Mouse (Mus musculus) midbrain, embryonic 16.5 days (tissue): Measurements from ENCODE around the gene Mrps27. TPM values are rescaled to one million over a fixed set of nuclear protein-coding genes. Genes with fewer than 3 reads are reported as not detected.
"Not testable (repeated sequence)": the region's sequence is repeated elsewhere in the genome, so short reads cannot be mapped to it uniquely, and the experiment has no call there.

Source experiments
- ATAC-seq: fragments of 200-750 bp; cut with Nextera tagmentation; 2 replicates; pipeline ENCODE4 v1.8.0; 2017; ENCODE audit warnings: moderate TSS enrichment
- H3K27ac ChIP-seq: fragments of 300-500 bp; sonication (generic); 2 replicates; pipeline ENCODE4 v1.5.1; 2014; ENCODE audit warnings: mild to moderate bottlenecking, low read length, mixed read lengths
- H3K27me3 ChIP-seq: fragments of 300-500 bp; sonication (generic); 2 replicates; pipeline ENCODE4 v1.6.1; 2014; ENCODE audit warnings: low read depth, low read length, mixed read lengths; ENCODE audit not compliant: control insufficient read depth, insufficient read depth
- H3K36me3 ChIP-seq: fragments of 300-500 bp; sonication (generic); 2 replicates; pipeline ENCODE4 v1.6.1; 2014; ENCODE audit warnings: mild to moderate bottlenecking, low read length, moderate library complexity, mixed read lengths; ENCODE audit not compliant: control insufficient read depth, insufficient read depth
- H3K4me1 ChIP-seq: fragments of 300-500 bp; sonication (generic); 2 replicates; pipeline ENCODE4 v1.6.1; 2014; ENCODE audit warnings: mild to moderate bottlenecking, low read length, mixed read lengths; ENCODE audit not compliant: control insufficient read depth, insufficient read depth
- H3K4me2 ChIP-seq: fragments of 300-500 bp; sonication (generic); 2 replicates; pipeline ENCODE4 v1.6.1; 2014; ENCODE audit warnings: mild to moderate bottlenecking, low read length, mixed read lengths
- H3K4me3 ChIP-seq: fragments of 300-500 bp; sonication (generic); 2 replicates; pipeline ENCODE4 v1.5.1; 2014; ENCODE audit warnings: low read depth, mild to moderate bottlenecking, low read length, moderate library complexity, mixed read lengths
- H3K9ac ChIP-seq: fragments of 300-500 bp; sonication (generic); 2 replicates; pipeline ENCODE4 v1.6.1; 2014; ENCODE audit warnings: low read depth, low read length, mixed read lengths
- H3K9me3 ChIP-seq: fragments of 300-500 bp; sonication (generic); replicated peaks from 2 replicates; pipeline ENCODE4 v1.6.1; 2014; ENCODE audit warnings: mild to moderate bottlenecking, low read length, mixed read lengths; ENCODE audit not compliant: control insufficient read depth, poor library complexity, severe bottlenecking
- WGBS: fragments of 180-500 bp; shearing (Covaris S2); extraction: QIAGEN DNeasy Blood & Tissue Kit; methylation state at CpG from one replicate; pipeline ENCODE4 v1.1.7; 2014; 5-methylcytosine and 5-hydroxymethylcytosine counted together
- polyA plus RNA-seq: library from polyadenylated mRNA; unstranded; fragments of >200 nt; fragmentation: Nextera tagmentation; extraction: Ambion mirVana; gene quantifications from 2 replicates; pipeline ENCODE4 v1.2.1, GENCODE M21; 2015

Mrps27 gene
- polyA plus RNA-seq, 1 experiment from 2014 or later = 44.4 TPM

GRCm38 (mm10) chr13:99314657-99315181 lies 29.9 kb upstream of the Mrps27 start:
- 91% methylated on average over 15 of the region's 15 CpGs for WGBS
- Histone ChIP-seq H3K9me3 (no peaks in the 10 kb centered on the region), H3K4me3 (no peak overlapping the region), H3K36me3 (peaks cover 2% of the 10 kb centered on the region; the same call in 1 of the 2 replicates), H3K27ac (no peak overlapping the region), H3K4me2 (no peak overlapping the region), H3K27me3 (no peaks in the 10 kb centered on the region), H3K4me1 (no peaks in the 10 kb centered on the region), H3K9ac (no peak overlapping the region)
- no peak for ATAC-seq

GRCm38 (mm10) chr13:99316366-99316765 lies 28.2 kb upstream of the Mrps27 start:
- no peaks in the 10 kb centered on the region for H3K27me3 ChIP-seq
- ATAC-seq = no peak
- H3K9me3 ChIP-seq = no peaks in the 10 kb centered on the region
- peaks cover 15% of the 10 kb centered on the region for H3K36me3 ChIP-seq
- 90% methylated on average over 6 of the region's 6 CpGs for WGBS
- no peak overlapping the region for H3K4me3 ChIP-seq
- no peak overlapping the region for H3K27ac ChIP-seq
- H3K4me1 ChIP-seq = no peaks in the 10 kb centered on the region
- no peak overlapping the region for H3K4me2 ChIP-seq
- no peak overlapping the region for H3K9ac ChIP-seq

GRCm38 (mm10) chr13:99317058-99317457 lies 27.5 kb upstream of the Mrps27 start:
- H3K4me2 ChIP-seq = no peak overlapping the region
- peaks cover 16% of the 10 kb centered on the region for H3K36me3 ChIP-seq
- no peaks in the 10 kb centered on the region for H3K9me3 ChIP-seq
- WGBS = 58% methylated on average over 4 of the region's 4 CpGs
- H3K4me1 ChIP-seq = no peaks in the 10 kb centered on the region
- ATAC-seq = no peak
- H3K27me3 ChIP-seq = no peaks in the 10 kb centered on the region
- no peak overlapping the region for H3K9ac ChIP-seq
- H3K27ac ChIP-seq = no peak overlapping the region
- no peak overlapping the region for H3K4me3 ChIP-seq

GRCm38 (mm10) chr13:99320453-99320852 lies 24.1 kb upstream of the Mrps27 start:
- Histone ChIP-seq H3K4me1 (no peaks in the 10 kb centered on the region), H3K4me3 (no peak overlapping the region), H3K9ac (no peak overlapping the region), H3K9me3 (no peaks in the 10 kb centered on the region), H3K36me3 (peaks cover 21% of the 10 kb centered on the region), H3K27me3 (no peaks in the 10 kb centered on the region), H3K27ac (no peak overlapping the region), H3K4me2 (no peak overlapping the region)
- ATAC-seq = no peak
- 91% methylated on average over 7 of the region's 7 CpGs for WGBS

- H3K36me3 ChIP-seq = peaks cover 32% of the 10 kb centered on the region
- WGBS = 94% methylated on average over 11 of the region's 13 CpGs
- H3K27ac ChIP-seq, H3K4me1 ChIP-seq, H3K9me3 ChIP-seq, ATAC-seq, H3K27me3 ChIP-seq, H3K9ac ChIP-seq, H3K4me3 ChIP-seq, H3K4me2 ChIP-seq: not testable (repeated sequence)
These were observed 21.7 kb upstream of the Mrps27 start for GRCm38 (mm10) chr13:99322915-99323314.

- H3K4me1 ChIP-seq = no peaks in the 10 kb centered on the region
- no peak overlapping the region for H3K4me2 ChIP-seq
- H3K27me3 ChIP-seq = no peaks in the 10 kb centered on the region
- no peaks in the 10 kb centered on the region for H3K9me3 ChIP-seq
- no peak overlapping the region for H3K27ac ChIP-seq
- H3K4me3 ChIP-seq = no peak overlapping the region
- H3K9ac ChIP-seq = no peak overlapping the region
- H3K36me3 ChIP-seq = peaks cover 32% of the 10 kb centered on the region
- no peak for ATAC-seq
- 72% methylated on average over 7 of the region's 7 CpGs for WGBS
These were observed 20.8 kb upstream of the Mrps27 start for GRCm38 (mm10) chr13:99323632-99324336.

- not testable (repeated sequence) for H3K4me1 ChIP-seq, ATAC-seq, H3K9ac ChIP-seq, H3K27me3 ChIP-seq, H3K4me3 ChIP-seq, H3K9me3 ChIP-seq, H3K4me2 ChIP-seq, H3K27ac ChIP-seq
- 87% methylated on average over 8 of the region's 8 CpGs for WGBS
- peaks cover 34% of the 10 kb centered on the region for H3K36me3 ChIP-seq
These were observed 20.3 kb upstream of the Mrps27 start for GRCm38 (mm10) chr13:99324337-99324685.

- Histone ChIP-seq H3K27me3 (no peaks in the 10 kb centered on the region), H3K4me3 (no peak overlapping the region), H3K27ac (no peak overlapping the region), H3K9me3 (no peaks in the 10 kb centered on the region), H3K4me2 (no peak overlapping the region), H3K9ac (no peak overlapping the region), H3K4me1 (no peaks in the 10 kb centered on the region), H3K36me3 (peaks cover 42% of the 10 kb centered on the region)
- WGBS = 67% methylated on average over 4 of the region's 4 CpGs
- ATAC-seq = no peak
These were observed 13.3 kb upstream of the Mrps27 start for GRCm38 (mm10) chr13:99331255-99331654.

- Histone ChIP-seq H3K36me3 (peaks cover 48% of the 10 kb centered on the region), H3K9ac (no peak overlapping the region), H3K27ac (no peak overlapping the region), H3K9me3 (no peaks in the 10 kb centered on the region), H3K4me3 (no peak overlapping the region), H3K27me3 (no peaks in the 10 kb centered on the region), H3K4me2 (no peak overlapping the region), H3K4me1 (no peaks in the 10 kb centered on the region)
- no peak for ATAC-seq
- WGBS = 94% methylated on average over 6 of the region's 6 CpGs
These were observed 7.1 kb upstream of the Mrps27 start for GRCm38 (mm10) chr13:99337510-99337909.
